Mouse (Mus musculus) embryo, embryonic 11 days (tissue): Measurements from ENCODE around the gene Slc5a7.

Source experiments
- DNase-seq: peaks from one replicate; pipeline ENCODE4 v3.0.0-alpha.2; 2015

Slc5a7 gene

GRCm38 (mm10) chr17:54298934-54299333 is at the start of gene Slc5a7:
Gene Slc5a7 (minus strand): TSS chr17:54299034.
- DNase-seq = no peak

GRCm38 (mm10) chr17:54347672-54348071 is 48.8 kb upstream of the Slc5a7 start:
- DNase-seq = no peak

GRCm38 (mm10) chr17:54343395-54343794 is 44.6 kb upstream of the Slc5a7 start:
- DNase-seq = peak; percentile 68

- DNase-seq = peak; percentile 41
Observed at GRCm38 (mm10) chr17:54298232-54298924, 456 bp downstream of the Slc5a7 start.

GRCm38 (mm10) chr17:54250783-54251182 is 48.1 kb downstream of the Slc5a7 start:
- DNase-seq = no peak

GRCm38 (mm10) chr17:54243650-54244300 is 55.1 kb downstream of the Slc5a7 start:
- no peak for DNase-seq

- no peak for DNase-seq
Observed at GRCm38 (mm10) chr17:54239435-54239834, 59.4 kb downstream of the Slc5a7 start.
